Mouse (Mus musculus): ENCODE measurements at regions not wholly inside any gene's neighbourhood (a gene's known extent, or its start where the extent isn't known, plus 50 kb on each side); places are given as distances from the start of the nearest gene placed in this dataset.
A peak's percentile ranks its signal among the peaks of the same experiment; 100 is the strongest.

DNA sequence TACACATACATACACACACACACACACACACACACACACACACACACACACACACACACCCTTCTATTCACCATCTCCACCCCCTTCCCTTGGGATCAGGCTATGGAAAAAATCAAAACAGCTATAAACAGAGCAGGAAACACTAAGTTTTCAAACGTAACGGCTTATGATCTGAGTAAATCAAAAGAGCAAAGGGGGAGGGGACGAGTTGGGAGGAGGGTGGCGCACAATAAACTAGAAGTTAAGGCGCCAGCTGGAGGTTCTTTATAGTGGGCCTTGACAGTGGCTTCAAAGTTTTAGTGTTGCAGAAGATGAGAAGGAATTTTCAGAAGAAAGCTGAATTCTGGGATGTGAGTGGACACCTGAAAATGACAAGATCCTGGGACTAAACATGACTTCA, 116.4 kb upstream of the Sash1 start:
- no peaks in the 10 kb centered on the region for H3K27me3 ChIP-seq (ENCODE audit: insufficient read depth, low read length)
- H3K9ac ChIP-seq (replicated peaks; ENCODE audit: low read length) = no peak overlapping the region
- H3K4me2 ChIP-seq (replicated peaks; ENCODE audit: low read depth, low read length) = no peak overlapping the region
- H3K4me1 ChIP-seq (ENCODE audit: insufficient read depth, low read length) = peaks cover 9% of the 10 kb centered on the region; the same call in 1 of the 2 replicates
- no peaks in the 10 kb centered on the region for H3K36me3 ChIP-seq (ENCODE audit: insufficient read depth, low read length)
- WGBS = 53% methylated on average over 5 of the region's 5 CpGs
- H3K9me3 ChIP-seq (ENCODE audit: low read length) = no peaks in the 10 kb centered on the region
- no peak for ATAC-seq (ENCODE audit: low FRiP score, low TSS enrichment)
- H3K27ac ChIP-seq (ENCODE audit: low read length) = no peak overlapping the region
- H3K4me3 ChIP-seq (ENCODE audit: low read length) = no peak overlapping the region

DNA sequence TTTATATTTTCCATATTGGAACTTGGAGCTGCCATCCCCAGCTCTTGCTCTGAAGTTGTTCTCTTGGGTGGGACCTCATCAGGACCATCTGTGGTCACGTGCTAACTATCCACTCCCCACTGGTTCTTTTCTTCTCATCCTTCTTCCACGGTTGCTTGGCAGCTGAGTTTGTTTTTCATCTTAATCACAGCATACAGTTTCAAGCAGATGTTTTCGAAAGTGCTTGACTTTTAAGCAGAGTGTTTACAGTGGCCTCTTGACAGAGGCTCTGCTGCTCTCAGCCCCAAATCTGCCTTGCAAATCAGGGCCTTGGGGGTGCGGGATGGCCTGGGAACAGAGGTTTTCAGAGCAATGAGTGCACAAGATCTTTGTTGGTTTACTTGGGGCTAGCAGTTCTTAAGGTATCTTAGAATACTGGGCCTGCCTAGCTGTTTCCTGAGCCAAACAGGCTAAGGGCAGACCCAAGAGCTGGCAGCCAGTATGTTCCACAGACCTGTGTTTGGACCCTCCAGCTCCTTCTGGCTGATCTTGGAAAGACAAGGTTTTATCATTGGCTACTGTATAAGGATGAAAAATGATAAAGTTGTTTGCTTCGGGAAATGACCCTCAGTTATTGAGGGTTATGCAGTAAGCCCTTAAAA, 113.0 kb upstream of the Sash1 start:
- H3K27me3 ChIP-seq (ENCODE audit: insufficient read depth, low read length) = no peaks in the 10 kb centered on the region
- ATAC-seq (ENCODE audit: low FRiP score, low TSS enrichment) = peak; percentile 54; the same call in 1 of the 2 replicates
- 33% methylated on average over 5 of the region's 5 CpGs for WGBS
- H3K9me3 ChIP-seq (ENCODE audit: low read length) = no peaks in the 10 kb centered on the region
- H3K27ac ChIP-seq (ENCODE audit: low read length) = no peak overlapping the region
- H3K9ac ChIP-seq (replicated peaks; ENCODE audit: low read length) = no peak overlapping the region
- H3K4me2 ChIP-seq (replicated peaks; ENCODE audit: low read depth, low read length) = no peak overlapping the region
- H3K4me1 ChIP-seq (ENCODE audit: insufficient read depth, low read length) = no peaks in the 10 kb centered on the region
- H3K4me3 ChIP-seq (ENCODE audit: low read length) = no peak overlapping the region
- H3K36me3 ChIP-seq (ENCODE audit: insufficient read depth, low read length) = no peaks in the 10 kb centered on the region

GRCm38 (mm10) chr10:8998356-8998755, 112.5 kb upstream of the Sash1 start:
- Histone ChIP-seq H3K9ac (replicated peaks; ENCODE audit: low read length) (no peak overlapping the region), H3K36me3 (ENCODE audit: insufficient read depth, low read length) (no peaks in the 10 kb centered on the region), H3K4me1 (ENCODE audit: insufficient read depth, low read length) (no peaks in the 10 kb centered on the region), H3K9me3 (ENCODE audit: low read length) (no peaks in the 10 kb centered on the region), H3K4me3 (ENCODE audit: low read length) (no peak overlapping the region), H3K27ac (ENCODE audit: low read length) (no peak overlapping the region), H3K4me2 (replicated peaks; ENCODE audit: low read depth, low read length) (no peak overlapping the region), H3K27me3 (ENCODE audit: insufficient read depth, low read length) (no peaks in the 10 kb centered on the region)
- ATAC-seq (ENCODE audit: low FRiP score, low TSS enrichment) = no peak
- 75% methylated on average over 2 of the region's 2 CpGs for WGBS

DNA sequence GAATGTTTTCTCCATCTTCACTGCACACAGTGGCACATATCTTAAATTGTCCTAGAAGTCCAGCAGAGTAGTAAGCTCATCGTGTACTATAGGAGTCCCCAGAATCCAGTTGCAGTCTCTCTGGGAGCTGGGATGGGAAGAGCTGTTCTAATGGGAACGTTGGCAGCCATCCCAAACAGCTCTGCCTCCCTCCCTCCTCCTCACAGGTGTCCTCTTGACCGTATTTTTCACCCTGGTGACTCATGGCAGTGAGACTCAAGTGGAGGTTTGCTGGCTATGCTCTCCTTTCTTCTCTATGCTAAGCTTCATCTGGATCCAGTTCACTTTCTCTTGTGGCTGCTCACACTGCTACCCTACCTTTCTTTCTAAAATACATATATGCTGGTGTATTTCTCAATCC, 109.2 kb upstream of the Sash1 start:
- H3K36me3 ChIP-seq (ENCODE audit: insufficient read depth, low read length) = no peaks in the 10 kb centered on the region
- no peaks in the 10 kb centered on the region for H3K9me3 ChIP-seq (ENCODE audit: low read length)
- H3K4me3 ChIP-seq (ENCODE audit: low read length) = no peak overlapping the region
- 53% methylated on average over 3 of the region's 3 CpGs for WGBS
- H3K9ac ChIP-seq (replicated peaks; ENCODE audit: low read length) = no peak overlapping the region
- no peaks in the 10 kb centered on the region for H3K27me3 ChIP-seq (ENCODE audit: insufficient read depth, low read length)
- H3K4me1 ChIP-seq (ENCODE audit: insufficient read depth, low read length) = no peaks in the 10 kb centered on the region
- no peak overlapping the region for H3K27ac ChIP-seq (ENCODE audit: low read length)
- H3K4me2 ChIP-seq (replicated peaks; ENCODE audit: low read depth, low read length) = no peak overlapping the region
- ATAC-seq (ENCODE audit: low FRiP score, low TSS enrichment) = no peak

GRCm38 (mm10) chr10:8986339-8986738, 100.5 kb upstream of the Sash1 start:
- Histone ChIP-seq H3K9me3 (ENCODE audit: low read length) (no peaks in the 10 kb centered on the region), H3K4me2 (replicated peaks; ENCODE audit: low read depth, low read length) (no peak overlapping the region), H3K27me3 (ENCODE audit: insufficient read depth, low read length) (no peaks in the 10 kb centered on the region), H3K36me3 (ENCODE audit: insufficient read depth, low read length) (no peaks in the 10 kb centered on the region), H3K4me3 (ENCODE audit: low read length) (no peak overlapping the region), H3K4me1 (ENCODE audit: insufficient read depth, low read length) (no peaks in the 10 kb centered on the region), H3K27ac (ENCODE audit: low read length) (no peak overlapping the region), H3K9ac (replicated peaks; ENCODE audit: low read length) (no peak overlapping the region)
- 88% methylated on average over 7 of the region's 7 CpGs for WGBS
- ATAC-seq (ENCODE audit: low FRiP score, low TSS enrichment) = no peak

- Histone ChIP-seq H3K36me3 (ENCODE audit: insufficient read depth, low read length) (no peaks in the 10 kb centered on the region), H3K27me3 (ENCODE audit: insufficient read depth, low read length) (no peaks in the 10 kb centered on the region), H3K4me3 (ENCODE audit: low read length) (no peak overlapping the region), H3K4me1 (ENCODE audit: insufficient read depth, low read length) (no peaks in the 10 kb centered on the region), H3K9me3 (ENCODE audit: low read length) (no peaks in the 10 kb centered on the region), H3K9ac (replicated peaks; ENCODE audit: low read length) (no peak overlapping the region), H3K27ac (ENCODE audit: low read length) (no peak overlapping the region), H3K4me2 (replicated peaks; ENCODE audit: low read depth, low read length) (no peak overlapping the region)
- no peak for ATAC-seq (ENCODE audit: low FRiP score, low TSS enrichment)
- 85% methylated on average over 4 of the region's 4 CpGs for WGBS
These were observed 97.5 kb upstream of the Sash1 start for GRCm38 (mm10) chr10:8983347-8983746.

DNA sequence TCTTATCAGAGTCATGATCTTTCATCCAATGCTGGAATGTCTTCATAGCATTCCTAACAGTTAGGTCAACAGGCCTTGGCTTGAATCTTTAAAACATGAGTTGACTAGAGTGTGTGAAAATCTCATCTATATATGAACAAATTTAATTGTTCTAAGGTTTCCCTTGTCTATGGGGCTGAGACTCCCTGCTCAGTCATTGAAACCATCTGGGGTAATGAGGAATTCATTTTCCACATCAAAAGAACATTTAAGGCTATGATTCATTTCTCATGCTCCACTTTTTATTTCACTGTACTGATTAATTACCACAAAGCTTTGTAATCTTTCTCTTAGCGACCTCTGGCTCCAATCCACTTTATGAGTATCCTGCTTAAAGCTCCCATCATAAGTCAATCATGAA, 94.7 kb upstream of the Sash1 start:
- no peak overlapping the region for H3K4me3 ChIP-seq (ENCODE audit: low read length)
- H3K4me2 ChIP-seq (replicated peaks; ENCODE audit: low read depth, low read length) = no peak overlapping the region
- H3K27me3 ChIP-seq (ENCODE audit: insufficient read depth, low read length) = no peaks in the 10 kb centered on the region
- no peak for ATAC-seq (ENCODE audit: low FRiP score, low TSS enrichment)
- no peaks in the 10 kb centered on the region for H3K9me3 ChIP-seq (ENCODE audit: low read length)
- 66% methylated on average over 1 of the region's 1 CpGs for WGBS
- H3K36me3 ChIP-seq (ENCODE audit: insufficient read depth, low read length) = no peaks in the 10 kb centered on the region
- no peak overlapping the region for H3K9ac ChIP-seq (replicated peaks; ENCODE audit: low read length)
- H3K4me1 ChIP-seq (ENCODE audit: insufficient read depth, low read length) = no peaks in the 10 kb centered on the region
- H3K27ac ChIP-seq (ENCODE audit: low read length) = no peak overlapping the region

DNA sequence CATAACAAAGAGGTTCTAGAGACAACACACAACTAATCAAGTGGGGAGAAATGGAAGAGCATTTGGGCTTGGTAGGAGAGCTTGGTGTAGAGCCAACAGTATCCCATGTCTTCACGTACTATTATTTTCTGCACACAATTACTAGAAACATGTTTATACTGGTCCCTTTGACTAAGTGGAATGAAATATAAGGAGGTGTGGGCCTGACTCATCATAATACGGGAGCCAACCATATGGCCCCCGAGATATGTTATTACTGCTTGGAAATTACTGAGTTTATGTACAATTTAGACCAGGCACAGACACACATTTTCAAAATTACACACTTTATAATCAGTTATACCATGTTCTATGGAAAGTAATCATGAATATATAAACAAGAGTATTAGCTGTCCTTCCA, 92.7 kb upstream of the Sash1 start:
- Histone ChIP-seq H3K4me2 (replicated peaks; ENCODE audit: low read depth, low read length) (no peak overlapping the region), H3K27me3 (ENCODE audit: insufficient read depth, low read length) (no peaks in the 10 kb centered on the region), H3K4me3 (ENCODE audit: low read length) (no peak overlapping the region), H3K36me3 (ENCODE audit: insufficient read depth, low read length) (no peaks in the 10 kb centered on the region), H3K9me3 (ENCODE audit: low read length) (no peaks in the 10 kb centered on the region), H3K27ac (ENCODE audit: low read length) (no peak overlapping the region), H3K4me1 (ENCODE audit: insufficient read depth, low read length) (no peaks in the 10 kb centered on the region), H3K9ac (replicated peaks; ENCODE audit: low read length) (no peak overlapping the region)
- WGBS = 93% methylated on average over 3 of the region's 3 CpGs
- ATAC-seq (ENCODE audit: low FRiP score, low TSS enrichment) = no peak

- no peaks in the 10 kb centered on the region for H3K9me3 ChIP-seq (ENCODE audit: low read length)
- ATAC-seq (ENCODE audit: low FRiP score, low TSS enrichment) = 0 out of 2 replicates have a peak, but pooled peaks have one; percentile 42
- H3K27ac ChIP-seq (ENCODE audit: low read length) = no peak overlapping the region
- H3K4me2 ChIP-seq (replicated peaks; ENCODE audit: low read depth, low read length) = no peak overlapping the region
- H3K4me3 ChIP-seq (ENCODE audit: low read length) = no peak overlapping the region
- peaks cover 6% of the 10 kb centered on the region; the same call in 1 of the 2 replicates for H3K4me1 ChIP-seq (ENCODE audit: insufficient read depth, low read length)
- WGBS = 75% methylated on average over 1 of the region's 1 CpGs
- no peak overlapping the region for H3K9ac ChIP-seq (replicated peaks; ENCODE audit: low read length)
- H3K27me3 ChIP-seq (ENCODE audit: insufficient read depth, low read length) = no peaks in the 10 kb centered on the region
- H3K36me3 ChIP-seq (ENCODE audit: insufficient read depth, low read length) = no peaks in the 10 kb centered on the region
These were observed 88.1 kb upstream of the Sash1 start for GRCm38 (mm10) chr10:8973934-8974333.

DNA sequence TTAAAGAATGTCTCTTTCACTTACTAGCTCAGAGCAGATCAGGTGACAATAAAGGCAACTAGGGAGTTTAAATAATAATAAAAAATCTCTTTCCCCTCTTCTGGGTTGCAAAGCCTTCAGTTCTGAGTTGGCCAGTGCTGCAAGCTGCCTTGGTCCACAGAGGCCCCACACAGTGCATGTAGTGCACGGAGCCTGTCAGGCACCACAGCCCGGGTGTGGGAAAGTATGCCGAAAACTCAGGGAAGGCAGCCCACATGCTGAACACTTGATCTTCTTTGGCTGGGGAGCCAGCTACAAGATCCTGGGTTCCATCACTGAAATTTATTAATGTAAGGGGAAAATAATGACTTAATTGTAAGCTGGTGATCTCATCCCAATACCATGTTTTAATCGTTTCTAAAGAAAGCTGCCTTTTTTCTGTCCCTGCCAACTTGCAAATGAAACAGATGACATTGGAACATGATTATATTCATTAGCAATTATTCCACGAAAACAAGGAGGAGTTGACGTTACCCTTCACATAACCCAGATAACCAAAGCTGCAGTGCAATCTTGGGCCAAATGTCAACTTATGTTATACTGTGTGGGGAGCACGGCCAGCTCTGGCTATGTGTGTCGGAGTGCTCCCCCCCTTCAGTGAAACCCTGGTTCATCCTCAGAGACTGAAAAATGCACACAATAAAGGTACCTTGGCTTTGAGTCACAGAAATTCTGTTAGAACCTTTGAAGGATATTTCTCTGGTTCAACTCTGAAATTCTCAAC, 87.1 kb upstream of the Sash1 start:
- Histone ChIP-seq H3K27ac (ENCODE audit: low read length) (no peak overlapping the region), H3K4me1 (ENCODE audit: insufficient read depth, low read length) (peaks cover 11% of the 10 kb centered on the region), H3K4me2 (replicated peaks; ENCODE audit: low read depth, low read length) (no peak overlapping the region), H3K27me3 (ENCODE audit: insufficient read depth, low read length) (no peaks in the 10 kb centered on the region), H3K36me3 (ENCODE audit: insufficient read depth, low read length) (no peaks in the 10 kb centered on the region), H3K4me3 (ENCODE audit: low read length) (no peak overlapping the region), H3K9ac (replicated peaks; ENCODE audit: low read length) (no peak overlapping the region), H3K9me3 (ENCODE audit: low read length) (no peaks in the 10 kb centered on the region)
- ATAC-seq (ENCODE audit: low FRiP score, low TSS enrichment) = no peak
- WGBS = 60% methylated on average over 8 of the region's 8 CpGs

Measured in kidney, embryonic 16.5 days (tissue).